Mouse (Mus musculus) adrenal gland, adult 18-20 months (tissue): ENCODE data around the gene Prf1. TPM values are rescaled to one million over a fixed set of nuclear protein-coding genes. Genes with fewer than 3 reads are reported as not detected.
A peak's percentile ranks its signal among the peaks of the same experiment; 100 is the strongest.

Experiments used
- DNase-seq, 2 experiments: peaks; one replicate each; pipeline ENCODE4 v3.0.0; 2021 to 2022; ENCODE audit warnings: low spot score in 2 of 2
- long read RNA-seq, 2 experiments: library from polyadenylated mRNA; stranded (forward); transcript quantifications; one replicate each; pipeline ENCODE4 v2.0.0; 2021
- total RNA-seq, 2 experiments: library from RNA; stranded (reverse); gene quantifications; 1 replicate in 1 of 2; 2 replicates in 1 of 2; pipeline ENCODE4 v1.2.3; 2021

Gene Prf1
- total RNA-seq = under 1 TPM; 0.30 to 0.67 TPM
- long read RNA-seq, experiment 1, partial matches to known transcripts = 0 of 3 reads
- long read RNA-seq, experiment 1, other reads (novel, unspliced or antisense) = 2 of 3 reads
- long read RNA-seq, experiment 2, partial matches to known transcripts = 0 of 1 reads
- long read RNA-seq, experiment 2, other reads (novel, unspliced or antisense) = 1 of 1 reads

GRCm38 (mm10) chr10:61297477-61297876 is at the start of gene Prf1:
Prf1 (plus strand) TSS chr10:61297833.
- DNase-seq = no peak

GRCm38 (mm10) chr10:61248596-61249114 is 49.0 kb upstream of the Prf1 start:
- no peak for DNase-seq

GRCm38 (mm10) chr10:61249951-61250350 is 47.7 kb upstream of the Prf1 start:
- no peak for DNase-seq

GRCm38 (mm10) chr10:61254761-61255160 is 42.9 kb upstream of the Prf1 start:
- DNase-seq = no peak

GRCm38 (mm10) chr10:61255190-61255589 is 42.4 kb upstream of the Prf1 start:
- no peak for DNase-seq

- DNase-seq = no peak
These were observed 41.0 kb upstream of the Prf1 start for GRCm38 (mm10) chr10:61256665-61257064.

GRCm38 (mm10) chr10:61258131-61258530 is 39.5 kb upstream of the Prf1 start:
- DNase-seq = no peak

GRCm38 (mm10) chr10:61261229-61262156 is 36.1 kb upstream of the Prf1 start:
- DNase-seq = no peak

GRCm38 (mm10) chr10:61263606-61264005 is 34.0 kb upstream of the Prf1 start:
- no peak for DNase-seq

- no peak for DNase-seq
These were observed 30.3 kb upstream of the Prf1 start for GRCm38 (mm10) chr10:61267378-61267777.

GRCm38 (mm10) chr10:61272089-61272626 is 25.5 kb upstream of the Prf1 start:
- DNase-seq = no peak

- DNase-seq = no peak
These were observed 25.0 kb upstream of the Prf1 start for GRCm38 (mm10) chr10:61272631-61273030.

- DNase-seq = peak; percentile 23 to 41
These were observed 24.4 kb upstream of the Prf1 start, which contains the start of gene Adamts14 for GRCm38 (mm10) chr10:61273081-61273843. Adamts14 (minus strand) TSS chr10:61273438.

GRCm38 (mm10) chr10:61273844-61274215 is 23.8 kb upstream of the Prf1 start:
- DNase-seq = no peak

GRCm38 (mm10) chr10:61274532-61274931 is 23.1 kb upstream of the Prf1 start:
- no peak for DNase-seq

GRCm38 (mm10) chr10:61275669-61276110 is 21.9 kb upstream of the Prf1 start:
- no peak for DNase-seq

GRCm38 (mm10) chr10:61277051-61277450 is 20.6 kb upstream of the Prf1 start:
- no peak for DNase-seq

GRCm38 (mm10) chr10:61277918-61278674 is 19.5 kb upstream of the Prf1 start:
- DNase-seq = peak in 1 of 2 experiments; percentile 36

GRCm38 (mm10) chr10:61281115-61281514 is 16.5 kb upstream of the Prf1 start:
- no peak for DNase-seq

- no peak for DNase-seq
These were observed 13.3 kb upstream of the Prf1 start for GRCm38 (mm10) chr10:61284309-61284708.
